Mouse (Mus musculus): ENCODE measurements at regions not wholly inside any gene's neighbourhood (a gene's known extent, or its start where the extent isn't known, plus 50 kb on each side); places are given as distances from the start of the nearest gene placed in this dataset.

DNA sequence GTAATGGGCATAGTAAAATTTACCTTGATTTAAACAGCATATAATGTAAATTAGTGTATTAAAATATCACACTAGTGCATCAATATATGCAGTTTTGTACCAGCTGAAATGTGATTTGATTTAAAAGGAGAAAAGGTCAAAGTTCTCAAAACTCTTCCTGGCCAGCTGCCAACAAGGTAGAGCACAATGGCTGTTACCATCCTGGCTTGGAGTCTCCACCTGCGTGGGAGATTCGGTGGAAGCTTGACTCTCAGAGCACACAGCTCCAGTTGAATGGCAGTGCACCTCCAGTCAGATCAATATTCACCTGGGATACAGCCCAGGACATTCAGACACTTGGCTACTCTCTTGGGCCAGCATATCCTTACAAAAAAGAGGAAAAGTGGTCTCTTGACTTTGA lies 220.8 kb downstream of the Atp6ap1l start:
- TF ChIP-seq CTCF (conservative IDR thresholded peaks at IDR 0.05; ENCODE audit: insufficient read depth, insufficient read length, low read depth, low read length): no peak
- TF ChIP-seq POLR2A (IDR thresholded peaks at IDR 0.05; ENCODE audit: low read depth, low read length): no peak

All from kidney, adult 2 months (tissue).